Mouse (Mus musculus): ENCODE results near the gene Fastk. TPM values are rescaled to one million over a fixed set of nuclear protein-coding genes. Genes with fewer than 3 reads are reported as not detected.
"Not testable (repeated sequence)": the region's sequence is repeated elsewhere in the genome, so short reads cannot be mapped to it uniquely, and the experiment has no call there.

Gene Fastk
- polyA plus RNA-seq, 1 experiment, result 91.1 TPM

DNA sequence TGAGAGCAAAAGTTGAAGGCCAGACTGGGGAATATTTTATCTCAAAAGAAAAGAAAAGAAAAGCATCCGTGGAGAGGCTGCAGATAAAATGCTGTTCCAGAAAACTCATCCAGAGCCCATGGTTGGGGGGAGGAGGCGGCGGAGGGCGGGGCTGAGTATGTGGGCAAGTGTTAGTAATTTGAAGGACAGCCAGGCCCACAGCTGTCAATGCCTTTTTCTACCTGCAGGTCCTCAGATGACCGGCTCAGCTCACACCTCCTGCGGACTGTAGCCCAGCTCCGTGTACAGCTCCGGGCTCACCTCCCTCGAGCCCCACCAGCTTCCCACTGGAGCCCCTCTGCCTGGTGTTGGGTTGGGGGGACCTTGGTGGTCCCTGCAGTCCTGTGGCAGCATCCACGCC lies 45.4 kb downstream of the Fastk start:
- Histone ChIP-seq H3K4me1 (ENCODE audit: control insufficient read depth, insufficient read depth, low read length) (no peaks in the 10 kb centered on the region; the same call in 1 of the 2 replicates), H3K27ac (ENCODE audit: insufficient read depth, low read length) (no peak overlapping the region), H3K4me3 (ENCODE audit: insufficient read depth, low read length) (no peak overlapping the region)
- no peak for TF ChIP-seq POLR2A (IDR thresholded peaks at IDR 0.05; ENCODE audit: low read depth, low read length)
- TF ChIP-seq CTCF (IDR thresholded peaks at IDR 0.05; ENCODE audit: borderline replicate concordance, insufficient read depth, low read length), result no peak

DNA sequence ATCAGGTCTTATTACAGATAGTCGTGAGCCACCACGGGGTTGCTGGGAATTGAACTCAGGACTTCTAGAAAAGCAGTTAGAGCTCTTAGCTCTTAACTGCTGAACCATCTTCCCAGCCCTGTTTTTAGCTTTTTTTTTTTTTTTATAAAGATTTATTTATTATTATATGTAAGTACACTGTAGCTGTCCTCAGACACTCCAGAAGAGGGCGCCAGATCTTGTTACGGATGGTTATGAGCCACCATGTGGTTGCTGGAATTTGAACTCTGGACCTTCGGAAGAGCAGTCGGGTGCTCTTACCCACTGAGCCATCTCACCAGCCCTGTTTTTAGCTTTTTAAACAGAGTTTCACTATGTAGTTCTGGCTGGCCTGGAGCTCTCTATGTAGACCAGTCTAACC lies 48.8 kb downstream of the Fastk start:
- H3K4me3 ChIP-seq (ENCODE audit: insufficient read depth, low read length); H3K4me1 ChIP-seq (ENCODE audit: control insufficient read depth, insufficient read depth, low read length); H3K27ac ChIP-seq (ENCODE audit: insufficient read depth, low read length): not testable (repeated sequence)

GRCm38 (mm10) chr5:24394165-24394894 lies 50.8 kb downstream of the Fastk start:
- Histone ChIP-seq H3K4me3 (ENCODE audit: insufficient read depth, low read length) (peak overlapping the region; percentile 49), H3K27ac (ENCODE audit: insufficient read depth, low read length) (peak overlapping the region; percentile 58), H3K4me1 (ENCODE audit: control insufficient read depth, insufficient read depth, low read length) (no peaks in the 10 kb centered on the region)
- peak; percentile 88 for TF ChIP-seq CTCF (IDR thresholded peaks at IDR 0.05; ENCODE audit: borderline replicate concordance, insufficient read depth, low read length)
- TF ChIP-seq POLR2A (IDR thresholded peaks at IDR 0.05; ENCODE audit: low read depth, low read length), result peak; percentile 59; the same call in 1 of the 2 replicates

- no peaks in the 10 kb centered on the region for H3K4me1 ChIP-seq (ENCODE audit: control insufficient read depth, insufficient read depth, low read length)
- peak within 1 kb of the TSS; percentile 49 for H3K4me3 ChIP-seq (ENCODE audit: insufficient read depth, low read length)
- TF ChIP-seq CTCF (IDR thresholded peaks at IDR 0.05; ENCODE audit: borderline replicate concordance, insufficient read depth, low read length), result peak; percentile 57; the same call in 1 of the 2 replicates
- TF ChIP-seq POLR2A (IDR thresholded peaks at IDR 0.05; ENCODE audit: low read depth, low read length), result no peak
- H3K27ac ChIP-seq (ENCODE audit: insufficient read depth, low read length), result peak within 1 kb of the TSS; percentile 58
Measured at GRCm38 (mm10) chr5:24393392-24393997, 51.6 kb downstream of the Fastk start, which contains the start of gene Abcb8. Gene Abcb8, plus strand, starts transcription at chr5:24393663.

DNA sequence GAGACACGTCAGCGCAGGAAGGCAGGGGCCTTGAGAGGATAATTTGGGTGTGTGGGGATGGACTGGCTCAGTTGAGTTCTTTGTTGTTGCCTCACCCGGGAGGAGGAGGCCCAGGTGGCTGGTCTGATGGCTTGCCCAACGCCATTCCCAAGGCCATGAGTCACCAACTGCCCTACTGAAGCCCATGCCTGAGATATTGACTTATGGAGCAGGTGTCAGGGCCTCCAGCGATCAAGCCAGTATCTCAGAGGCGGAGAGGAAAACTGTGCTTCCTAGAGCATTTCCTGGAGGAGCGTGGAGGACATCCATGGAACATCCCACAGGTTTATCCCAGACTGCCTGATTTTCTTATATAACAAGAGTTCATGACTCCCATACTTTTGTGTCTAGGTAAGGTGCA lies 52.4 kb downstream of the Fastk start:
- Histone ChIP-seq H3K4me1 (ENCODE audit: control insufficient read depth, insufficient read depth, low read length) (no peaks in the 10 kb centered on the region), H3K27ac (ENCODE audit: insufficient read depth, low read length) (no peak overlapping the region), H3K4me3 (ENCODE audit: insufficient read depth, low read length) (no peak overlapping the region)
- TF ChIP-seq CTCF (IDR thresholded peaks at IDR 0.05; ENCODE audit: borderline replicate concordance, insufficient read depth, low read length) (no peak), POLR2A (IDR thresholded peaks at IDR 0.05; ENCODE audit: low read depth, low read length) (no peak)

- Histone ChIP-seq H3K4me1 (ENCODE audit: control insufficient read depth, insufficient read depth, low read length) (no peaks in the 10 kb centered on the region), H3K27ac (ENCODE audit: insufficient read depth, low read length) (no peak within 1 kb of the TSS), H3K4me3 (ENCODE audit: insufficient read depth, low read length) (no peak within 1 kb of the TSS)
- no peak for TF ChIP-seq POLR2A (IDR thresholded peaks at IDR 0.05; ENCODE audit: low read depth, low read length)
- no peak for TF ChIP-seq CTCF (IDR thresholded peaks at IDR 0.05; ENCODE audit: borderline replicate concordance, insufficient read depth, low read length)
Measured at GRCm38 (mm10) chr5:24391864-24392263, 53.2 kb downstream of the Fastk start, which contains the start of gene Atg9b. Gene Atg9b, minus strand, starts transcription at chr5:24392143.

- Histone ChIP-seq H3K27ac (ENCODE audit: insufficient read depth, low read length) (no peak overlapping the region), H3K4me1 (ENCODE audit: control insufficient read depth, insufficient read depth, low read length) (no peaks in the 10 kb centered on the region), H3K4me3 (ENCODE audit: insufficient read depth, low read length) (no peak overlapping the region)
- TF ChIP-seq POLR2A (IDR thresholded peaks at IDR 0.05; ENCODE audit: low read depth, low read length) (no peak), CTCF (IDR thresholded peaks at IDR 0.05; ENCODE audit: borderline replicate concordance, insufficient read depth, low read length) (no peak)
Measured at GRCm38 (mm10) chr5:24389658-24390020, 55.4 kb downstream of the Fastk start.

- TF ChIP-seq CTCF (IDR thresholded peaks at IDR 0.05; ENCODE audit: borderline replicate concordance, insufficient read depth, low read length), result no peak
- TF ChIP-seq POLR2A (IDR thresholded peaks at IDR 0.05; ENCODE audit: low read depth, low read length), result no peak
- no peak overlapping the region for H3K4me3 ChIP-seq (ENCODE audit: insufficient read depth, low read length)
- no peak overlapping the region for H3K27ac ChIP-seq (ENCODE audit: insufficient read depth, low read length)
- H3K4me1 ChIP-seq (ENCODE audit: control insufficient read depth, insufficient read depth, low read length), result no peaks in the 10 kb centered on the region
Measured at GRCm38 (mm10) chr5:24389011-24389657, 56.0 kb downstream of the Fastk start.

Other genes starting within 250 kb of the Fastk start
- 2.2 and 2.9 TPM in 2 replicates for gene Kcnh2, start 93.7 kb downstream of the Fastk start, polyA plus RNA-seq (2011; ENCODE audit: insufficient read length, low read depth, missing spikeins)
- 0.12 TPM in 1 of 2 replicates, not detected in the other for gene Nos3, start 80.5 kb downstream of the Fastk start, polyA plus RNA-seq (2011; ENCODE audit: insufficient read length, low read depth, missing spikeins)
- gene Atg9b, start 53.1 kb downstream of the Fastk start, polyA plus RNA-seq (2011; ENCODE audit: insufficient read length, low read depth, missing spikeins), result 0.39 and 1.0 TPM in 2 replicates
- gene Abcb8, start 51.6 kb downstream of the Fastk start, polyA plus RNA-seq (2011; ENCODE audit: insufficient read length, low read depth, missing spikeins), result 10.6 and 11.7 TPM in 2 replicates
- gene Asic3, start 31.9 kb downstream of the Fastk start, polyA plus RNA-seq (2011; ENCODE audit: insufficient read length, low read depth, missing spikeins), result 2.3 and 3.5 TPM in 2 replicates
- 70.7 and 76.7 TPM in 2 replicates for gene Cdk5, start 21.8 kb downstream of the Fastk start, polyA plus RNA-seq (2011; ENCODE audit: insufficient read length, low read depth, missing spikeins)
- 59.0 and 69.3 TPM in 2 replicates for gene Slc4a2, start 21.4 kb downstream of the Fastk start, polyA plus RNA-seq (2011; ENCODE audit: insufficient read length, low read depth, missing spikeins)
- gene Tmub1, start 2.6 kb upstream of the Fastk start, polyA plus RNA-seq (2011; ENCODE audit: insufficient read length, low read depth, missing spikeins), result 5.9 and 9.8 TPM in 2 replicates
- gene Agap3, start 6.9 kb upstream of the Fastk start, polyA plus RNA-seq (2011; ENCODE audit: insufficient read length, low read depth, missing spikeins), result 31.2 and 38.7 TPM in 2 replicates
- not detected in 2 replicates for gene Gbx1, start 81.9 kb upstream of the Fastk start, polyA plus RNA-seq (2011; ENCODE audit: insufficient read length, low read depth, missing spikeins)
- not detected in 2 replicates for gene Asb10, start 95.7 kb upstream of the Fastk start, polyA plus RNA-seq (2011; ENCODE audit: insufficient read length, low read depth, missing spikeins)
- not detected in 2 replicates for gene 4931409K22Rik, start 111.5 kb upstream of the Fastk start, polyA plus RNA-seq (2011; ENCODE audit: insufficient read length, low read depth, missing spikeins)
- gene Abcf2, start 132.2 kb upstream of the Fastk start, polyA plus RNA-seq (2011; ENCODE audit: insufficient read length, low read depth, missing spikeins), result 69.3 and 73.4 TPM in 2 replicates
- 45.5 and 54.6 TPM in 2 replicates for gene Chpf2, start 141.5 kb upstream of the Fastk start, polyA plus RNA-seq (2011; ENCODE audit: insufficient read length, low read depth, missing spikeins)
- 22.9 and 27.8 TPM in 2 replicates for gene Smarcd3, start 179.1 kb upstream of the Fastk start, polyA plus RNA-seq (2011; ENCODE audit: insufficient read length, low read depth, missing spikeins)
- gene Nub1, start 240.2 kb upstream of the Fastk start, polyA plus RNA-seq (2011; ENCODE audit: insufficient read length, low read depth, missing spikeins), result 42.9 and 49.5 TPM in 2 replicates